Mouse (Mus musculus) midbrain, embryonic 16.5 days (tissue): ENCODE measurements at regions not wholly inside any gene's neighbourhood (a gene's known extent, or its start where the extent isn't known, plus 50 kb on each side); places are given as distances from the start of the nearest gene placed in this dataset.

Source experiments
- ATAC-seq: fragments of 200-750 bp; cut with Nextera tagmentation; 2 replicates; pipeline ENCODE4 v1.8.0; 2017; ENCODE audit warnings: moderate TSS enrichment
- H3K27ac ChIP-seq: fragments of 300-500 bp; sonication (generic); 2 replicates; pipeline ENCODE4 v1.5.1; 2014; ENCODE audit warnings: mild to moderate bottlenecking, low read length, mixed read lengths
- H3K27me3 ChIP-seq: fragments of 300-500 bp; sonication (generic); 2 replicates; pipeline ENCODE4 v1.6.1; 2014; ENCODE audit warnings: low read depth, low read length, mixed read lengths; ENCODE audit not compliant: control insufficient read depth, insufficient read depth
- H3K36me3 ChIP-seq: fragments of 300-500 bp; sonication (generic); 2 replicates; pipeline ENCODE4 v1.6.1; 2014; ENCODE audit warnings: mild to moderate bottlenecking, low read length, moderate library complexity, mixed read lengths; ENCODE audit not compliant: control insufficient read depth, insufficient read depth
- H3K4me1 ChIP-seq: fragments of 300-500 bp; sonication (generic); 2 replicates; pipeline ENCODE4 v1.6.1; 2014; ENCODE audit warnings: mild to moderate bottlenecking, low read length, mixed read lengths; ENCODE audit not compliant: control insufficient read depth, insufficient read depth
- H3K4me2 ChIP-seq: fragments of 300-500 bp; sonication (generic); 2 replicates; pipeline ENCODE4 v1.6.1; 2014; ENCODE audit warnings: mild to moderate bottlenecking, low read length, mixed read lengths
- H3K4me3 ChIP-seq: fragments of 300-500 bp; sonication (generic); 2 replicates; pipeline ENCODE4 v1.5.1; 2014; ENCODE audit warnings: low read depth, mild to moderate bottlenecking, low read length, moderate library complexity, mixed read lengths
- H3K9ac ChIP-seq: fragments of 300-500 bp; sonication (generic); 2 replicates; pipeline ENCODE4 v1.6.1; 2014; ENCODE audit warnings: low read depth, low read length, mixed read lengths
- H3K9me3 ChIP-seq: fragments of 300-500 bp; sonication (generic); replicated peaks from 2 replicates; pipeline ENCODE4 v1.6.1; 2014; ENCODE audit warnings: mild to moderate bottlenecking, low read length, mixed read lengths; ENCODE audit not compliant: control insufficient read depth, poor library complexity, severe bottlenecking
- WGBS: fragments of 180-500 bp; shearing (Covaris S2); extraction: QIAGEN DNeasy Blood & Tissue Kit; methylation state at CpG from one replicate; pipeline ENCODE4 v1.1.7; 2014; 5-methylcytosine and 5-hydroxymethylcytosine counted together

- H3K9me3 ChIP-seq: no peaks in the 10 kb centered on the region
- no peak for ATAC-seq
- 83% methylated on average over 2 of the region's 2 CpGs for WGBS
These were observed 577.3 kb upstream of the Arrdc4 start for GRCm38 (mm10) chr7:69326311-69326710.

GRCm38 (mm10) chr7:69277056-69277705 is 528.1 kb upstream of the Arrdc4 start:
- WGBS: 48% methylated on average over 4 of the region's 4 CpGs
- 0 out of 2 replicates have a peak overlapping the region, but pooled peaks have one; percentile 38 for H3K27ac ChIP-seq
- H3K9ac ChIP-seq: no peak overlapping the region
- no peaks in the 10 kb centered on the region for H3K4me1 ChIP-seq
- H3K36me3 ChIP-seq: no peaks in the 10 kb centered on the region
- ATAC-seq: peak; percentile 60; the same call in 1 of the 2 replicates
- no peaks in the 10 kb centered on the region for H3K9me3 ChIP-seq
- H3K4me2 ChIP-seq: no peak overlapping the region
- no peaks in the 10 kb centered on the region for H3K27me3 ChIP-seq
- H3K4me3 ChIP-seq: no peak overlapping the region

More at GRCm38 (mm10) chr7:69326311-69326710, 577.3 kb upstream of the Arrdc4 start:
- no peaks in the 10 kb centered on the region for H3K27me3 ChIP-seq
- H3K4me1 ChIP-seq: no peaks in the 10 kb centered on the region
- H3K9ac ChIP-seq: no peak overlapping the region
- no peaks in the 10 kb centered on the region for H3K36me3 ChIP-seq
- no peak overlapping the region for H3K4me2 ChIP-seq
- no peak overlapping the region for H3K4me3 ChIP-seq
- H3K27ac ChIP-seq: no peak overlapping the region

- Histone ChIP-seq H3K4me1 (no peaks in the 10 kb centered on the region), H3K9me3 (no peaks in the 10 kb centered on the region), H3K4me3 (no peak overlapping the region), H3K9ac (no peak overlapping the region), H3K27ac (no peak overlapping the region), H3K27me3 (no peaks in the 10 kb centered on the region), H3K4me2 (no peak overlapping the region), H3K36me3 (no peaks in the 10 kb centered on the region)
- peak; percentile 21; the same call in 1 of the 2 replicates for ATAC-seq
- WGBS: 66% methylated on average over 5 of the region's 5 CpGs
These were observed 527.5 kb upstream of the Arrdc4 start for GRCm38 (mm10) chr7:69276376-69277055.

- Histone ChIP-seq H3K27ac (no peak overlapping the region), H3K4me1 (no peaks in the 10 kb centered on the region), H3K36me3 (no peaks in the 10 kb centered on the region), H3K4me3 (no peak overlapping the region), H3K27me3 (no peaks in the 10 kb centered on the region), H3K4me2 (no peak overlapping the region), H3K9me3 (no peaks in the 10 kb centered on the region), H3K9ac (no peak overlapping the region)
- WGBS: 87% methylated on average over 1 of the region's 1 CpGs
- no peak for ATAC-seq
These were observed 524.6 kb upstream of the Arrdc4 start for GRCm38 (mm10) chr7:69273670-69274069.

GRCm38 (mm10) chr7:69244519-69244918 is 495.5 kb upstream of the Arrdc4 start:
- Histone ChIP-seq H3K9me3 (no peaks in the 10 kb centered on the region), H3K9ac (no peak overlapping the region), H3K27me3 (no peaks in the 10 kb centered on the region), H3K4me3 (no peak overlapping the region), H3K4me1 (no peaks in the 10 kb centered on the region), H3K36me3 (no peaks in the 10 kb centered on the region), H3K27ac (no peak overlapping the region), H3K4me2 (no peak overlapping the region)
- no peak for ATAC-seq
- WGBS: 84% methylated on average over 2 of the region's 2 CpGs

GRCm38 (mm10) chr7:69233296-69233695 is 484.3 kb upstream of the Arrdc4 start:
- Histone ChIP-seq H3K9ac (no peak overlapping the region), H3K9me3 (no peaks in the 10 kb centered on the region), H3K36me3 (no peaks in the 10 kb centered on the region), H3K27me3 (no peaks in the 10 kb centered on the region), H3K4me3 (no peak overlapping the region), H3K27ac (no peak overlapping the region), H3K4me2 (no peak overlapping the region), H3K4me1 (no peaks in the 10 kb centered on the region)
- WGBS: 86% methylated on average over 2 of the region's 2 CpGs
- no peak for ATAC-seq

GRCm38 (mm10) chr7:69217871-69218270 is 468.8 kb upstream of the Arrdc4 start:
- no peaks in the 10 kb centered on the region for H3K9me3 ChIP-seq
- H3K36me3 ChIP-seq: no peaks in the 10 kb centered on the region
- H3K4me1 ChIP-seq: no peaks in the 10 kb centered on the region
- H3K4me2 ChIP-seq: no peak overlapping the region
- no peak overlapping the region for H3K9ac ChIP-seq
- peak; percentile 93 for ATAC-seq
- no peak overlapping the region for H3K4me3 ChIP-seq
- 39% methylated on average over 6 of the region's 6 CpGs for WGBS
- no peaks in the 10 kb centered on the region for H3K27me3 ChIP-seq
- H3K27ac ChIP-seq: no peak overlapping the region
